Mouse (Mus musculus) heart, postnatal 25 days (tissue): Measurements from ENCODE around the gene Itpk1. TPM values are rescaled to one million over a fixed set of nuclear protein-coding genes. Genes with fewer than 3 reads are reported as not detected.
"Not testable (repeated sequence)": the region's sequence is repeated elsewhere in the genome, so short reads cannot be mapped to it uniquely, and the experiment has no call there.

Experiments used
- DNase-seq: peaks from one replicate; pipeline ENCODE4 v3.0.0; 2022; ENCODE audit warnings: low spot score
- intact Hi-C: fragments of 180-260 bp; cut with DNase I; formaldehyde crosslinking; loops from one replicate; pipeline ENCODE4 v1.15.1; 2025
- total RNA-seq, 2 experiments: library from RNA; stranded (reverse); gene quantifications; 2 replicates each; pipeline ENCODE4 v1.2.3; 2021

Itpk1 gene
- total RNA-seq, 2 experiments from 2014 or later = 8.3 to 8.9 TPM

GRCm38 (mm10) chr12:102634436-102635050, 70.2 kb downstream of the Itpk1 start:
- intact Hi-C loops = no loop called here
- DNase-seq = no peak

- intact Hi-C loops = no loop called here
- DNase-seq = no peak
These were observed 71.6 kb downstream of the Itpk1 start for GRCm38 (mm10) chr12:102633083-102633501.

DNA sequence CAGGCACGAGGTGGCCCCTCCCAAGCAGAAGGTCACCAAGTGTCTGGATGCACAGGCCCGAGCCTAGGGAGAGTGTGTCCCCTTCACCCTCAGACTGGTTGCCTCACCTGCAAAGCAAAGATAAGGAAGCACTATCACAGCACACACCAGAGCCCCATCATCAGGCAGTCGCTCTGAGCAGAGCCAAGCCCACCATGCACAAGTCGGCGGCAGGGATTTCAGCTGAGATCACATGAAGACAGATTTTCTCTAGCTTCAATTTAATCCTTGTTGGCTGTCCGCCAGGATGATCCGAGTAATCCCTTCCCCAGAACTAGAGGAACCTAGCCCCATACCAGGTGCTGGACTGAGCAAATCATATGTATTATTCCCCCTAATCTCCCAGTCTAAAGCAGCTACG, 73.0 kb downstream of the Itpk1 start:
- intact Hi-C loops = no loop called here
- DNase-seq = no peak

DNA sequence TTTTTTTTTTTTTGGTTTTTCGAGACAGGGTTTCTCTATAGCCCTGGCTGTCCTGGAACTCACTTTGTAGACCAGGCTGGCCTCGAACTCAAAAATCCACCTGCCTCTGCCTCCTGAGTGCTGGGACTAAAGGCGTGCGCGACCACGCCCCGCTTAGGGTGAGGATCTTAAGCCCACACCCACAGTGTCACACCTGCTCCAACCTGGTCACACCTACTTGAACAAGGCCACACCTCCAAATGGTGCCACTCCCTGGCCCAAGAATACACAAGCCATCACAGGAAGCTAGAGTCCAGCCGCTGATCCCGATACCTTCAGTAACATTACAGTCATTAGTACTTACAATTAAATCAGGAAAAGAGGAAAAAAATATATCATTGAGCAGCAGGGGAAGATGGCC, 74.3 kb downstream of the Itpk1 start:
- DNase-seq, intact Hi-C loops: not testable (repeated sequence)

DNA sequence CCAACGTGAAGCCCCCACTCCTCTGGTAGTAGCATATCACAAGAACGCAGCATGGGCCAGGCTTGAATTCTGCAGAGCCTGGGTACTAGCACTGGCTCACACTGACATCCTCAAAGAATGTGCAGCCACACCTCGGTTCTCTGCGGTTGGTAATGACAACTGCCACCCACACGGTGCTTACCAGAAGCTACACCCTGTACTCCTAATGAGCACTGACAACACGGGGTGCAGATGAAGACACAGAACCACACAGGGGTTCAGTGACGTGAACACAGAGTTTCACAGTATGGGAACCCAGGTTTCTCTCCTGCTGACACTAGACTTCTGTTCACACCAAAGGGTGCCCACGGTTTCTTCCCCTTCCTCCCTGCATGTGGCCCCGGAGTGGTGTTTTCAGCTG, 76.5 kb downstream of the Itpk1 start:
- DNase-seq = no peak
- intact Hi-C loops = no loop called here

GRCm38 (mm10) chr12:102627545-102627944, 77.2 kb downstream of the Itpk1 start:
- intact Hi-C loops = no loop called here
- DNase-seq = no peak

GRCm38 (mm10) chr12:102626841-102627240, 77.9 kb downstream of the Itpk1 start:
- intact Hi-C loops = no loop called here
- no peak for DNase-seq

DNA sequence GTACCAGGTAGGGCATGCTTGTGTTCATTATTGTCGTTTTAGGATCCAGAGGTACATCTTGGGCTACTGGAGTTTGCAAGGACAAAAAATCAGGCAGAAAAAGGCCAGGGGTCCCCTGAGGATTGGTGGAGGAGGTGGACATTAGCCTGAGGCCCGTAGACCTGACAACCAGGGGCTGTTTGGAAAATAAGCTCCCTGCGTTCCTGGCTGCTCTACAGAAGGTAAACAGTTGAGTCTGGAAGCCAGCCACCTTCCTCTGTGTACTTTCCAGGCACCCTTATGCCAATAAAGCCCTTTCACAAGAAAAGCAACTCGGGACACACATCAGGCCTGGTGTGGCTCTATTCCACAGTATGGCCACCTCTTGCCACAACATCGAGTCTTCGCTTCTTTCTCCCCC, 79.0 kb downstream of the Itpk1 start:
- intact Hi-C loops = no loop called here
- no peak for DNase-seq

DNA sequence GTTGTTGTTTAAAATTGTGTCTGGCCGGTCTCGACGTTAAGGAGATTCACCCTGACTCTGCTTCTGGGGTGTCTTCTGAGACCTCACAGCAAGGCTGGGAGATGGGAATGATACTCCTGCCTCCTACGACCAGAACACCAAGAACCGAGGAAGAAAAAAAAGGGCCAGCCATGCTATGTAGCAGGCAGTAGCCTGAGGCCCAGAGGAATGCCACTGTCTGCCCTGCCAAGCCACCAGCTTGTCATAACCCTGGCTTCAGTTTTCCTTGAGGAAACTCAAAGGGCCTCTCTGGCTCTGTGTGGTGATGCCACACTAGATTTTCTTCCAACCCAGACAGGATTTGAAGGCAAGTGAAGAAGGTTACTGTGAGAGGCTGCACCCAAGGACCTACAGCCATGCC, 79.6 kb downstream of the Itpk1 start:
- no peak for DNase-seq
- intact Hi-C loops = no loop called here

DNA sequence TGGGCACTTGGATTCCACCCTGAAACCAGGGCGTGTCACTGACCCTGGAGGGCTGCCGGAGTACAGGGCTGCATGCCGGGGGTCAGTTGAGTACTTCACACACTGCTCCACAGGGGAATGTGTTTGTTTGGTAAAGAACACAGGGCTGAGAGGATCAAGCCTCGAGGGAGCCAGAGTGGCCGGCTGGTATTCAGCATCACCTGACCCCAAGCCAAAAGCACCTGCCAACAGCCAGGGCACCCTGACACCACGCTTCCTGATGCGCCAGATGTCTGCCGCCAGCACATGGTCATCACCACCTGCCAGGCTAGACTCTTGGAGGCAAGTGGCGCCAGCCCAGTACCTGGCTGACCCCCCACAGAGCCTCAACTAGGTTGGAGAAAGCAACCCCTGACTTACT, 80.9 kb downstream of the Itpk1 start:
- intact Hi-C loops = no loop called here
- DNase-seq = no peak

- intact Hi-C loops = no loop called here
- no peak for DNase-seq
These were observed 82.4 kb downstream of the Itpk1 start for GRCm38 (mm10) chr12:102622302-102622842.

- DNase-seq = no peak
- intact Hi-C loops = no loop called here
These were observed 82.9 kb downstream of the Itpk1 start for GRCm38 (mm10) chr12:102621811-102622210.

- intact Hi-C loops = no loop called here
- no peak for DNase-seq
These were observed 83.5 kb downstream of the Itpk1 start for GRCm38 (mm10) chr12:102621205-102621604.

GRCm38 (mm10) chr12:102619908-102620307, 84.8 kb downstream of the Itpk1 start:
- DNase-seq = no peak
- intact Hi-C loops = no loop called here

DNA sequence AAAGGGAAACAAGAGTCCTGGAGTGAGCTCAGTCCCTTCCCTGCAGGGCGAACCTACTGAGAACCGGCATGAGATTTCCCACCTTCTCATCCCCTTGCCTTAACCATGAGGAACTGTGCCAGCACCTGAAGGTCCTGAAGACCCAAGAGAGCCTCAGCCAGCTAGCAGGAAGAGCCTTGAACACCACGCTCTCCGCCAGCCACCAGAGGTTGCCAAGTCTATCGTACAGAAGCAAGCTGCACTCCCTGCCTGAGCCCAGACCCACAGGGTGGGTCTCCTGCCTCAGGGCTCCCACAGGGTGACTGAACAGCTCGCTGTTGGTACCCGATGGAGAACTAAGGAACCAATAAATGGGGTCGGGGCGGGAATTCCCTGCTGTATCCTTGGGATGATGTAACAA, 86.6 kb downstream of the Itpk1 start:
- no peak for DNase-seq
- intact Hi-C loops = no loop called here

DNA sequence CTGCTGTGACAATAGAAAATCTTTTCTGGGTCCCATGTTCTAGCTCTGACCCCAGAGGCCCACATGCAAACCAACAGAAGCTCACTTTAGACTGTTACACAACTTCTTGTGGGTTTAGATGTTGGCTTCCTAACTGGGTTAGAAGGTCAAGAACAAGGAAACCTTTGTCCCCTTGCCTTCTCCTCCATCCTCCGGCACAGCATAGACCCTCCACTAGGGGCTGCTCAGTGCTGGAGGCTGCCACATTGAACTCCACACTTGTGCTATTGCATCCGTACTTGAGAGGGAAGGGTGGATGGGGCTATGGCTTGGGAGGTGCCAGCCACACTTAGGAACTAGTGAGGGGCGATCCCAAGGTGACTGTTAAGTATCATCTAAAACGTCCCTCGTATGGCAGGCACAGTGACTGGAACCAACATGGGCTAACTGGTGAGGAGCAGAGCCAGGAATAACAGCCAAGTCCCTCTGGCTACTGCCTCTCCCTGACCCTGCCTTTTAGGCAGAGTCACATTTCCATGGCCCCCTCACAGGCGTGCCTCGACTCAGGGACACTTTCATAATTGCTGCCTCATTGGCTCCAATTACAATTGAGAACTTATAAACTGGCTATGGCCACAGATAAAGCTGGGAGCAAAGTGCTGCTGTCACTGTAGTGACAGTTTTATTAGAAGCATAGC, 87.7 kb downstream of the Itpk1 start:
- no peak for DNase-seq
- intact Hi-C loops = no loop called here

- DNase-seq = no peak
- intact Hi-C loops = no loop called here
These were observed 88.5 kb downstream of the Itpk1 start for GRCm38 (mm10) chr12:102616201-102616600.

DNA sequence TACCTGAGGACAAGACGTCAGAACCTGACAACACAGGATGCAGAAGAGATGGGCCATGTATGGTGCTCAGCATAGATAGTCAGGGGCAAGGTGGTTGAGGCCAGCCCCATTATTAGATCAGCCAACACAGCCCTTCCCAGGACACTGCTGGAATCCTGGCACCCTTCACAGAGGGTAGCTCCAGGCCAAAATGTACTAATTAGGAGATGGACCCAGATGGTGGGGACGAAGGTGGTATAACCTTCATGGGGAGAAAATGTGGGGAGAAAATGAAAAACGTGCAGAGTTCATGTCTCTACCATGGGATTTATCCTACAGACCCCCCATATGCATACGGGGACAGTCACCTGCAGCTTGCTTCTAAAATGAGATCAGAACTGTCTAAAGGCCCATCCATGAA, 91.3 kb downstream of the Itpk1 start:
- no peak for DNase-seq
- intact Hi-C loops = no loop called here

GRCm38 (mm10) chr12:102612431-102612830, 92.3 kb downstream of the Itpk1 start:
- DNase-seq = no peak
- intact Hi-C loops = no loop called here

DNA sequence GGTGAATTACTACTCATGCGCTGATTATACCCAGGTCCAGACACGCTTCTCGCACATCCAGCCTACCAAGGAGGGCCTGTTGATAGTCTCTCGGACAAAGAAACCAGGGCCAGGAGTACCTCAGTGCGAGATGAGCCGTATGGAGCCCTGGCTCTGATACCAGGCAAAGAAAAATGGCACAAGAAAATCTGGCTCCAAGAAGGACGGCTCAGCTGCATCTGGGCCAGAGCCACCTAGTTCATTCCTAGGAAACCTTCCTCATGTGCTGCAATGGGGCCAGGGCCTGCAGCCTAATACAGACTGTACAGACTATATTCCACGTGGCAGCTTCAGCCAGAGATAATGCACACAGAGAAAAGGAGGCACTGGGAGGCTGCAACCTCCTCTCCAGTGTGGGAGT, 93.8 kb downstream of the Itpk1 start:
- intact Hi-C loops = no loop called here
- no peak for DNase-seq

- no peak for DNase-seq
- intact Hi-C loops = no loop called here
These were observed 96.8 kb downstream of the Itpk1 start for GRCm38 (mm10) chr12:102607808-102608517.
